Mouse (Mus musculus) bone marrow, adult 2 months (tissue): Measurements from ENCODE around the gene Hhipl1. TPM values are rescaled to one million over a fixed set of nuclear protein-coding genes. Genes with fewer than 3 reads are reported as not detected.

Experiments
- H3K27ac ChIP-seq: fragments of 200-500 bp; 2 replicates; pipeline ENCODE4 v1.5.1; 2012; ENCODE audit warnings: low read depth, mild to moderate bottlenecking, control low read depth, inconsistent platforms, low read length; ENCODE audit not compliant: control insufficient read depth, poor library complexity, insufficient read depth
- H3K4me1 ChIP-seq: fragments of 200-500 bp; 2 replicates; pipeline ENCODE4 v1.6.1; 2011; ENCODE audit warnings: low read length; ENCODE audit not compliant: control insufficient read depth, insufficient read depth
- H3K4me3 ChIP-seq: fragments of 200-500 bp; replicated peaks from 2 replicates; pipeline ENCODE3; 2011; ENCODE audit warnings: mild to moderate bottlenecking, low read depth, low read length, control low read depth; ENCODE audit not compliant: control insufficient read depth
- CTCF ChIP-seq: fragments of 200-500 bp; IDR thresholded peaks from 2 replicates; pipeline ENCODE4 v1.5.1; 2011; ENCODE audit warnings: low read length, control low read depth; ENCODE audit not compliant: control insufficient read depth, insufficient read depth
- POLR2A ChIP-seq: fragments of 200-500 bp; IDR thresholded peaks from 2 replicates; pipeline ENCODE4 v1.6.1; 2011; ENCODE audit warnings: low read depth, mild to moderate bottlenecking, control low read depth, low read length, borderline replicate concordance; ENCODE audit not compliant: control insufficient read depth
- WGBS: fragments of 180-500 bp; shearing (Covaris S2); methylation state at CpG from one replicate; pipeline ENCODE4 v1.1.7; 2018; 5-methylcytosine and 5-hydroxymethylcytosine counted together
- polyA plus RNA-seq: library from polyadenylated mRNA; stranded (reverse); fragments of >200 nt; gene quantifications from 2 replicates; pipeline ENCODE4 v1.2.4, GENCODE M21; 2011; ENCODE audit warnings: low replicate concordance; ENCODE audit not compliant: missing spikeins, insufficient read depth, insufficient read length

The Hhipl1 gene
- polyA plus RNA-seq, 1 experiment: not detected

GRCm38 (mm10) chr12:108354284-108354683, 48.2 kb downstream of the Hhipl1 start:
- Histone ChIP-seq H3K4me1 (no peaks in the 10 kb centered on the region), H3K27ac (no peak overlapping the region), H3K4me3 (no peak overlapping the region)
- TF ChIP-seq POLR2A (no peak), CTCF (no peak)
- 73% methylated on average over 2 of the region's 2 CpGs for WGBS

- TF ChIP-seq POLR2A (no peak), CTCF (no peak)
- 25% methylated on average over 1 of the region's 1 CpGs for WGBS
- Histone ChIP-seq H3K4me3 (no peak overlapping the region), H3K4me1 (no peaks in the 10 kb centered on the region), H3K27ac (no peak overlapping the region)
These were observed 49.2 kb downstream of the Hhipl1 start for GRCm38 (mm10) chr12:108355271-108355670.

- Histone ChIP-seq H3K27ac (no peak overlapping the region), H3K4me3 (no peak overlapping the region), H3K4me1 (no peaks in the 10 kb centered on the region)
- TF ChIP-seq POLR2A (no peak), CTCF (peak; percentile 13; the same call in 1 of the 2 replicates)
These were observed 49.9 kb downstream of the Hhipl1 start for GRCm38 (mm10) chr12:108355986-108356385.

GRCm38 (mm10) chr12:108363796-108364195, 57.7 kb downstream of the Hhipl1 start:
- WGBS: 8% methylated on average over 5 of the region's 5 CpGs
- Histone ChIP-seq H3K4me1 (no peaks in the 10 kb centered on the region), H3K27ac (no peak overlapping the region), H3K4me3 (no peak overlapping the region)
- TF ChIP-seq POLR2A (no peak), CTCF (peak; percentile 56)

DNA sequence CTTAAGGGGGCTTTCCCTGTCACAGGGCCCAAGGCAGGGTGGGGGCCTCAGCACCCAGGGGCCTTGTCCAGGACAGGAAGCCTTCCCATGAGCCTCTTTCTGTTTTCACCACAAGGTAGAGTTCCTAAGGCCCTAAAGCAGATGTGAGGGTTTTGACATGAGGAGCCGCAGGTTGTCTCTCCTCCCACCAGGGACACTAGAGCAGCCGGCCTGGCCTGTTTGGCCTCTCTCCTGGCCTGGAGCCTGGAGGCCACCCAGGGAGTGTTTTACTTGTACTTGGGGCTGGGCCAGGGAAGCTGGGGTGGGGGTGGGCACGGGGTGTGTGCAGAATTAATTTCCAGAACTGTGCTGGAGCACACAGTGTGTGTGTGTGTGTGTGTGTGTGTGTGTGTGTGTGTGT, 59.3 kb downstream of the Hhipl1 start:
- 79% methylated on average over 3 of the region's 3 CpGs for WGBS
- no peaks in the 10 kb centered on the region for H3K4me1 ChIP-seq
- no peak overlapping the region for H3K27ac ChIP-seq
- TF ChIP-seq POLR2A (no peak), CTCF (no peak)
- H3K4me3 ChIP-seq: no peak overlapping the region

- TF ChIP-seq POLR2A (no peak), CTCF (no peak)
- no peak overlapping the region for H3K4me3 ChIP-seq
- H3K4me1 ChIP-seq: no peaks in the 10 kb centered on the region
- no peak overlapping the region for H3K27ac ChIP-seq
- WGBS: 57% methylated on average over 7 of the region's 7 CpGs
These were observed 59.8 kb downstream of the Hhipl1 start for GRCm38 (mm10) chr12:108365868-108366267.

DNA sequence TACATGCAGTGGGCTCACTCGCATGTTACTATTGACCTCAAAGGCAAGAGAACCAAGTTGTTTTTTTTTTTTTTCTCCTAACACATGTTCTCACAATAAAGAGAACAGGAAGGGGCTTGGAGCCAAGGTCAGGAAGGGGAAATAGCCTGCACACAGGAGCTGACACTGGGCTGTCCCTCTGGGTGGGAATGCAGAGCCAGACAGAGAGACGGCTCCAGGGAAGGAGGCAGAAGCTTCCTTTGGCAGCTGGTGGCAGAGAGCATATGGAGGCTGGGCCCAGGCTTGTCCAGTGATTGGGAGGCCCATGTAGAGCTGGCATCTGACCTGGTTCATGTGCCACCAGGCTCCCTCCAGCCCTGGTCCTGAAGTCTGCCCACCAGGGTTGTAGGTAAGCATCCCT, 61.8 kb downstream of the Hhipl1 start:
- Histone ChIP-seq H3K27ac (no peak overlapping the region), H3K4me1 (no peaks in the 10 kb centered on the region), H3K4me3 (no peak overlapping the region)
- 55% methylated on average over 2 of the region's 2 CpGs for WGBS
- TF ChIP-seq POLR2A (no peak), CTCF (no peak)

DNA sequence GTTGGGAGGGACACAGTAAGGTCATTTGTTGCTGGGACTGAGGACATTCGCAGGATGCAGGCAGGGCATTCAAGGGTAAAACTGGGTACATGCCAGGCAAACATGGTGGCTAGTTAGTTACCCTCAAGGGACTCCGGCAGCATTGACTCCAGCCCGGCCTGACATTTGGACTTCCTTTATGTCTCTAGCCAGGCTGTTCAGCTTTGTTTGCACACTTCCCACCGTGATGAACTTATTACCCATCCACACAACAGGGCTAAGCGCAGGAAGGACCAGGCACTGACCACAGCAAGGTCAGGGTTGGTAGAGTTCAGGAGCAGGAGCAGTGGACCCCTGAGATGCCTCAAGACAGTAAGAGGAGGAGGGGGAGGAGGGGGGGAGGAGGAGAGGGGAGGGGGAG, 62.9 kb downstream of the Hhipl1 start:
- Histone ChIP-seq H3K4me1 (no peaks in the 10 kb centered on the region), H3K27ac (no peak overlapping the region), H3K4me3 (no peak overlapping the region)
- TF ChIP-seq POLR2A (no peak), CTCF (no peak)
- WGBS: 63% methylated on average over 5 of the region's 5 CpGs

DNA sequence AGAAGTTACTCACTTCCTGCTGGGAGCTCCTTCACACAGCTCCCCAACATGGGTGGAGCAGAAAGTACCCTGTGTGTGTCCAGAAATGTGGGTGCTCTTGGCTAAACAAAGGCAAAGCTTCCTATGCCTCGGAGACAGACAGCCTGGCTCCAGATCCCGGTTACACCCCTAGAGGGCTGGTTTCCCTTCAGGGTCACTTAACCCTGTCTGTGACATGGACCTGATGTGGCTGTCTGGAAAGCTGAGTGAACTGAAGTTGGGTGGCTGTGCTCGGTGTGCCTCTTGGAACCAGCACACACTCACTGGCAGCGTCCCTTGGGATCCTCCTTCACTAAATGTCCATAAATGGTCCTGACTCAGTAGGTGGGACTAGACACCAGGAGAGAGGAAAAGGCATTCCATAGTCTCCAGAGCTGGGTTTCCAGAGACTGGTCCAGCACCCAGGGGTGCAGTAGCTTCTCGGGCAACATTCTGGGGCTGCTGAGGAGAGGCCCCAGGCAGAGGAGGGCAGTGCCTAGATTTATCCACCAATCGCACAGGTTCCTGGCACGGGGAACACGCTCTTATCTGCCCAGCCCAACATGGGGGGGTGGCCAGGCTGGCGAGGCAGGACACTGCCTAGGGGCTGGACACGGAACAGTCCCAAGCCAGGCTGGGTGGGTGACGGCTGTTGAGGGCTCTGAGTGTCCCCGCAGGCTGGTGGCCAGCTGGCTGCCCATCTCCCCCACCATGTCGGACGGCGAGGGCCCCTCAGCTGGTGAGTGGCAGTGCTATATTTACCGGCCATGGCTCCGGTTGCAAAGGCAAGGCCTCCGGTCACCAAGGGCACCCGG, 64.7 kb downstream of the Hhipl1 start, which contains the start of gene Eml1:
Gene Eml1 (plus strand): TSS at position 362 of the 833 bp plus-strand sequence.
- H3K4me1 ChIP-seq: no peaks in the 10 kb centered on the region
- WGBS: 42% methylated on average over 19 of the region's 19 CpGs
- no peak for TF ChIP-seq CTCF
- no peak for TF ChIP-seq POLR2A
- no peak within 1 kb of the TSS for H3K4me3 ChIP-seq
- no peak within 1 kb of the TSS for H3K27ac ChIP-seq
